Mouse (Mus musculus) C2C12 (cell line): ENCODE results near the gene Efnb2. TPM values are rescaled to one million over a fixed set of nuclear protein-coding genes. Genes with fewer than 3 reads are reported as not detected.

Source experiments
- H3K27me3 ChIP-seq: one replicate; pipeline ENCODE4 v1.6.1; 2011; ENCODE audit not compliant: control insufficient read depth, insufficient read depth, insufficient read length
- H3K36me3 ChIP-seq: one replicate; pipeline ENCODE4 v1.6.1; 2011; ENCODE audit not compliant: control insufficient read depth, insufficient read depth
- H3K4me3 ChIP-seq: one replicate; pipeline ENCODE4 v1.5.1; 2011; ENCODE audit warnings: mild to moderate bottlenecking, control low read depth; ENCODE audit not compliant: poor library complexity, insufficient read depth, severe bottlenecking
- H3K79me2 ChIP-seq: one replicate; pipeline ENCODE4 v1.6.1; 2011; ENCODE audit not compliant: control insufficient read depth, insufficient read depth
- H3K79me3 ChIP-seq: one replicate; pipeline ENCODE4 v1.6.1; 2011; ENCODE audit warnings: low read depth, control low read depth
- H3ac ChIP-seq: one replicate; pipeline ENCODE3; 2011; ENCODE audit warnings: low read depth; ENCODE audit not compliant: control insufficient read depth, insufficient read length
- CEBPB ChIP-seq: IDR thresholded peaks from one replicate; pipeline ENCODE4 v1.6.1; 2011; ENCODE audit warnings: low read depth, mild to moderate bottlenecking, control low read depth, moderate library complexity
- CTCF ChIP-seq: IDR thresholded peaks from one replicate; pipeline ENCODE4 v1.5.1; 2011; ENCODE audit not compliant: control insufficient read depth, insufficient read depth, insufficient read length
- FOSL1 ChIP-seq: IDR thresholded peaks from one replicate; pipeline ENCODE4 v1.8.0; 2011; ENCODE audit warnings: mild to moderate bottlenecking, low read length; ENCODE audit not compliant: poor library complexity, insufficient read depth, severe bottlenecking
- MAX ChIP-seq: IDR thresholded peaks from one replicate; pipeline ENCODE4 v1.6.1; 2011; ENCODE audit warnings: mild to moderate bottlenecking, control low read depth
- MYOD1 ChIP-seq: IDR thresholded peaks from one replicate; pipeline ENCODE4 v1.6.1; 2011; ENCODE audit warnings: low read depth; ENCODE audit not compliant: control insufficient read depth, insufficient read length
- MYOG ChIP-seq: IDR thresholded peaks from one replicate; pipeline ENCODE4 v1.6.1; 2011; ENCODE audit not compliant: control insufficient read depth, insufficient read length; ENCODE audit errors: extremely low read depth
- USF1 ChIP-seq: IDR thresholded peaks from one replicate; pipeline ENCODE4 v1.6.1; 2011; ENCODE audit warnings: low read depth, mild to moderate bottlenecking, control low read depth, moderate library complexity
- polyA plus RNA-seq: library from polyadenylated mRNA; unstranded; fragments of >200 nt; fragmentation: generic; extraction: Trizol; gene quantifications from one replicate; pipeline ENCODE4 v1.2.1, GENCODE M21; 2012; ENCODE audit warnings: missing spikeins

The Efnb2 gene
- polyA plus RNA-seq, 1 experiment: 15.1 TPM

GRCm38 (mm10) chr8:8658426-8659224 is 2.4 kb downstream of the Efnb2 start:
- H3K79me3 ChIP-seq: peaks cover 66% of the 10 kb centered on the region
- TF ChIP-seq CTCF: peak; percentile 97
- no peak for TF ChIP-seq MYOD1
- H3K4me3 ChIP-seq: peak overlapping the region; percentile 84
- no peaks in the 10 kb centered on the region for H3K27me3 ChIP-seq
- peaks cover 34% of the 10 kb centered on the region for H3K36me3 ChIP-seq
- H3ac ChIP-seq: peak overlapping the region; percentile 54
- H3K79me2 ChIP-seq: peaks cover 86% of the 10 kb centered on the region

- Histone ChIP-seq H3K79me3 (peaks cover 73% of the 10 kb centered on the region), H3ac (no peak overlapping the region), H3K4me3 (no peak overlapping the region), H3K36me3 (peaks cover 38% of the 10 kb centered on the region), H3K27me3 (no peaks in the 10 kb centered on the region), H3K79me2 (peaks cover 86% of the 10 kb centered on the region)
- no peak for TF ChIP-seq CTCF
- no peak for TF ChIP-seq MYOD1
- no peak for TF ChIP-seq MYOG
- no peak for TF ChIP-seq MAX
- no peak for TF ChIP-seq CEBPB
- no peak for TF ChIP-seq USF1
- no peak for TF ChIP-seq FOSL1
Observed at GRCm38 (mm10) chr8:8657692-8658355, 3.2 kb downstream of the Efnb2 start.

GRCm38 (mm10) chr8:8656578-8657441 is 4.2 kb downstream of the Efnb2 start:
- peaks cover 96% of the 10 kb centered on the region for H3K79me2 ChIP-seq
- peaks cover 38% of the 10 kb centered on the region for H3K36me3 ChIP-seq
- H3K79me3 ChIP-seq: peaks cover 82% of the 10 kb centered on the region
- H3ac ChIP-seq: no peak overlapping the region
- TF ChIP-seq CTCF (no peak), FOSL1 (no peak), USF1 (no peak), MYOD1 (no peak), MAX (no peak), MYOG (no peak), CEBPB (no peak)
- H3K4me3 ChIP-seq: no peak overlapping the region
- no peaks in the 10 kb centered on the region for H3K27me3 ChIP-seq

GRCm38 (mm10) chr8:8655346-8656340 is 5.4 kb downstream of the Efnb2 start:
- peaks cover 100% of the 10 kb centered on the region for H3K79me2 ChIP-seq
- H3K79me3 ChIP-seq: peaks cover 93% of the 10 kb centered on the region
- TF ChIP-seq CEBPB: no peak
- no peak for TF ChIP-seq CTCF
- TF ChIP-seq MYOG: no peak
- TF ChIP-seq FOSL1: no peak
- no peak for TF ChIP-seq USF1
- no peak for TF ChIP-seq MYOD1
- TF ChIP-seq MAX: no peak
- no peak overlapping the region for H3K4me3 ChIP-seq
- no peaks in the 10 kb centered on the region for H3K27me3 ChIP-seq
- peaks cover 40% of the 10 kb centered on the region for H3K36me3 ChIP-seq
- no peak overlapping the region for H3ac ChIP-seq

- H3K4me3 ChIP-seq: no peak overlapping the region
- peaks cover 94% of the 10 kb centered on the region for H3K79me3 ChIP-seq
- no peak overlapping the region for H3ac ChIP-seq
- peaks cover 100% of the 10 kb centered on the region for H3K79me2 ChIP-seq
- peaks cover 55% of the 10 kb centered on the region for H3K36me3 ChIP-seq
- no peaks in the 10 kb centered on the region for H3K27me3 ChIP-seq
- TF ChIP-seq FOSL1 (no peak), USF1 (no peak), CTCF (no peak), CEBPB (no peak), MYOD1 (no peak), MYOG (no peak), MAX (no peak)
Observed at GRCm38 (mm10) chr8:8653906-8654489, 7.0 kb downstream of the Efnb2 start.
